Mouse (Mus musculus) brain, embryonic 14.5 days (tissue): ENCODE data around the gene Hnrnpc.

ENCODE experiments used
- CTCF ChIP-seq: fragments of 200-500 bp; IDR thresholded peaks from 2 replicates; pipeline ENCODE4 v1.5.1; 2012; ENCODE audit warnings: inconsistent platforms, mild to moderate bottlenecking, moderate library complexity, borderline replicate concordance; ENCODE audit not compliant: insufficient read depth, insufficient read length; ENCODE audit errors: extremely low read depth
- POLR2A ChIP-seq: fragments of 200-500 bp; IDR thresholded peaks from 2 replicates; pipeline ENCODE4 v1.6.1; 2012; ENCODE audit warnings: mild to moderate bottlenecking, inconsistent platforms, borderline replicate concordance; ENCODE audit not compliant: poor library complexity, insufficient read depth, insufficient read length, severe bottlenecking; ENCODE audit errors: extremely low read depth

GRCm38 (mm10) chr14:52117241-52117640 lies 13.4 kb upstream of the Hnrnpc start:
- TF ChIP-seq CTCF (no peak), POLR2A (no peak)
